Mouse (Mus musculus): ENCODE results near the gene Elf2. TPM values are rescaled to one million over a fixed set of nuclear protein-coding genes. Genes with fewer than 3 reads are reported as not detected.
"Not testable (repeated sequence)": the region's sequence is repeated elsewhere in the genome, so short reads cannot be mapped to it uniquely, and the experiment has no call there.

Elf2 gene
- polyA plus RNA-seq, 1 experiment from 2014 or later = 53.5 TPM

DNA sequence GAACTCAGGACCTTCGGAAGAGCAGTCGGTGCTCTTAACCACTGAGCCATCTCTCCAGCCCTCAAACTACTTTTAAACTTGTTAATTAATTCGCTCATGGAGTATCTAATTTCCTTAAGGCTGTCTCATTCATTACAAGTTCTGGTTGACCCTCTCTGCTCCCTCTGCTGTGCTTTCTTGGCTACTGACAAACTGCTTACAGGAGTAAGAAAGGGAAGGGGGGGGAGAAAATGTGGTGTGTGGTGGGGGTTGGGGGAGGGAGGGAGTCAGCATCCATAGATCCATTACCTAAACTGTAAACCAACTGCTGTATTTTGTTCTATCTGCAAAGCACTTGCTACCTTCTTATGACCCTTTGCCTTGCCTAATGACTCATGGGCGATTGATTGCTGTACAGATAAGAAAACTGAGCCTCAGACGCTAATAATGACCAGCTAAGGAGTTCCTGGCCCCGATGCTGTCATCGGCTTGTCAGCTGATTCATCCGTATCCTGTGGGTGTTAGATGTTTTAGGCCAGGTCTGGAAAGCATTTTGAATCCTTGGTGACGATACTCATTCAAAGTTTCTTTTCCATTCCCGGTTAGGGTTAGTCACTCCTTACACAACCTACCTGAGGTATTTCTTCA, 117.5 kb downstream of the Elf2 start:
- no peak overlapping the region for H3K9ac ChIP-seq (ENCODE audit: low read depth, low read length)
- WGBS = 54% methylated on average over 10 of the region's 10 CpGs
- H3K27me3 ChIP-seq (replicated peaks; ENCODE audit: control insufficient read depth, insufficient read depth, low read length) = no peaks in the 10 kb centered on the region
- H3K9me3 ChIP-seq (ENCODE audit: control insufficient read depth, low read length) = no peaks in the 10 kb centered on the region
- peak overlapping the region; percentile 16; the same call in 1 of the 2 replicates for H3K27ac ChIP-seq (ENCODE audit: low read length)
- no peaks in the 10 kb centered on the region for H3K36me3 ChIP-seq (ENCODE audit: control insufficient read depth, insufficient read depth, low read length)
- H3K4me1 ChIP-seq (ENCODE audit: control insufficient read depth, insufficient read depth, low read length) = peaks cover 9% of the 10 kb centered on the region; the same call in 1 of the 2 replicates
- H3K4me2 ChIP-seq (ENCODE audit: low read depth, low read length) = no peak overlapping the region
- no peak for ATAC-seq
- no peak overlapping the region for H3K4me3 ChIP-seq (ENCODE audit: low read length)

DNA sequence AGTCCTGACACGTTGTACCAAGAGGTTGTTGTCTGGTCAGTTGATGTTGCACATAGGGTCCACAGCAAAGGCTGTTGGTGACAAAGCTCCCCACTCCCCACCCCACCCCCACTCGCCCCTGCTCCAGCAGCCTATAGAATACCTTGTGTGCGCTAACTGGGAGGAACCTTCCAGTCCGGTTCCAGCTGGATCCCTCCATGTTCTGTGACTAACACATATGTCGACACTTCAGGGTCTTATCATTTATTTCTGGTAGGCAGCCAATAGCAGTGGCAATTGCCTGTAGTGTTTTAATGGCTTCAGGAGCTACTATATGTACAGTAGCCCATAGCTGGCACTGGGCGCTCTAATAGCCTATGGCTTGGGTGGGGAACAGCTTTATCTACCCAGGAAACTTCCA, 118.2 kb downstream of the Elf2 start:
- 84% methylated on average over 6 of the region's 6 CpGs for WGBS
- H3K4me1 ChIP-seq (ENCODE audit: control insufficient read depth, insufficient read depth, low read length) = peaks cover 9% of the 10 kb centered on the region; the same call in 1 of the 2 replicates
- no peak overlapping the region for H3K9ac ChIP-seq (ENCODE audit: low read depth, low read length)
- H3K4me3 ChIP-seq (ENCODE audit: low read length) = no peak overlapping the region
- no peaks in the 10 kb centered on the region for H3K36me3 ChIP-seq (ENCODE audit: control insufficient read depth, insufficient read depth, low read length)
- H3K27ac ChIP-seq (ENCODE audit: low read length) = no peak overlapping the region
- no peak for ATAC-seq
- H3K9me3 ChIP-seq (ENCODE audit: control insufficient read depth, low read length) = no peaks in the 10 kb centered on the region
- no peaks in the 10 kb centered on the region for H3K27me3 ChIP-seq (replicated peaks; ENCODE audit: control insufficient read depth, insufficient read depth, low read length)
- H3K4me2 ChIP-seq (ENCODE audit: low read depth, low read length) = no peak overlapping the region

DNA sequence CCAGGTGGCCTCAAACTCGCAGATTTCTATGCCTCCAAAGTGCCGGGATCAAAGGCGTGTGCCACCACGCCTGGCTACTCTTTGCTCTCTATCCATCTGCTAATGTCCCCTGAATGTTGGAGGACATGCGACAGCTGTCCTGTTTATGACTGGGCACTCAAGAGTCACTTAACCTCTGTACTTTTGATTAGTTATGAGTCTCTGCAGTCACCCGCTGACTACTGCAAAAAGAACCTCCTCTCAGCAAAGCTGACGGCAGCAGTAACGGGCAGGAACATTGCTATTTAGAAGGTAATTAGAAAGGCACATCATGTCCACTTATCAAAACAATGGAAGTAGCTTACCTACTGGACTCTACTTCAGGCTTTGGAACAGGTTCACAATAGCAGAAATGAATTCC, 118.6 kb downstream of the Elf2 start:
- no peaks in the 10 kb centered on the region for H3K9me3 ChIP-seq (ENCODE audit: control insufficient read depth, low read length)
- H3K9ac ChIP-seq (ENCODE audit: low read depth, low read length) = no peak overlapping the region
- H3K27ac ChIP-seq (ENCODE audit: low read length) = no peak overlapping the region
- H3K4me1 ChIP-seq (ENCODE audit: control insufficient read depth, insufficient read depth, low read length) = peaks cover 9% of the 10 kb centered on the region; the same call in 1 of the 2 replicates
- H3K27me3 ChIP-seq (replicated peaks; ENCODE audit: control insufficient read depth, insufficient read depth, low read length) = no peaks in the 10 kb centered on the region
- 54% methylated on average over 8 of the region's 8 CpGs for WGBS
- H3K4me2 ChIP-seq (ENCODE audit: low read depth, low read length) = no peak overlapping the region
- H3K4me3 ChIP-seq (ENCODE audit: low read length) = no peak overlapping the region
- H3K36me3 ChIP-seq (ENCODE audit: control insufficient read depth, insufficient read depth, low read length) = no peaks in the 10 kb centered on the region
- no peak for ATAC-seq

DNA sequence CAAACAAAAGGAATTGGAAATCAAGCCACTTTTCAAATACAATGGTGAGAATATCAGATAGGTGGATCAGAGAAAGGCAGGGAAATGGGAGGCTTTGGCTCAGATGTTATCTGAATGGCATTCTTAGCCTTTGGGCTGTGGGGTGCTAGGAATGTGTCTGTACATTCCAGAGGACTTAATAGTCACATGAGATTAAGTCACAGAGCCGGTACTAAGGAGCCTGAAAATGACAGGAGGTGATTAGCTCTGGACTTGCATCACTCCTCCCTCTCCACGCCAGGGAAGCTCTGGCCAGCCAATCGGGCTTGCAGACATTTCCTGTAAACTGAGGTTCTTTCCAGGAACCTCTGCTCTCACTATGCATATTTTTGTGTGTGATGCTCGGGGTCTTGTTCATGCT, 119.6 kb downstream of the Elf2 start:
- Histone ChIP-seq H3K4me2 (ENCODE audit: low read depth, low read length) (no peak overlapping the region), H3K36me3 (ENCODE audit: control insufficient read depth, insufficient read depth, low read length) (no peaks in the 10 kb centered on the region), H3K9ac (ENCODE audit: low read depth, low read length) (no peak overlapping the region), H3K27me3 (replicated peaks; ENCODE audit: control insufficient read depth, insufficient read depth, low read length) (no peaks in the 10 kb centered on the region), H3K4me3 (ENCODE audit: low read length) (no peak overlapping the region), H3K9me3 (ENCODE audit: control insufficient read depth, low read length) (no peaks in the 10 kb centered on the region), H3K27ac (ENCODE audit: low read length) (no peak overlapping the region), H3K4me1 (ENCODE audit: control insufficient read depth, insufficient read depth, low read length) (0 out of 2 replicates have a peak, but pooled peaks cover 2% of the 10 kb centered on the region)
- 48% methylated on average over 4 of the region's 4 CpGs for WGBS
- no peak for ATAC-seq

DNA sequence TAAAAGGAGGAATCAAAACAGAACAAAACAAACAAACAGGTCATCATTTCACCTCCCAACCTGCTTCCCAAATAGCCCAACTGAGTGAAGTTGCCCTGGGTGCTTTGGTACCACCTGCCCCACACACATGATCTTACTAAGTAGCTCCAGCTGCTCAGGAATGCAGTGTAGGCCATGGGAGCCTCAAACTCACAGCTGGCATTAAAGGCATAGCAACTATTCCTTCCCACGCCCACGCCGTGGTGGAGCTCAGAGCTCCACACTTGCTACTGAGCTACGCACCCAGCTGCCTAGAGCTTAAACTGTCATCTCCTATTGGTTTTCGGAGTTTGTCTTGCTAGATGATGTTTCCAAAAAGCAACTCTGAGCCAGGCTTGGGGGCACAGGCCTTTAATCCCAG, 121.2 kb downstream of the Elf2 start:
- 94% methylated on average over 5 of the region's 5 CpGs for WGBS
- ATAC-seq = no peak
- H3K9me3 ChIP-seq (ENCODE audit: control insufficient read depth, low read length) = no peaks in the 10 kb centered on the region

DNA sequence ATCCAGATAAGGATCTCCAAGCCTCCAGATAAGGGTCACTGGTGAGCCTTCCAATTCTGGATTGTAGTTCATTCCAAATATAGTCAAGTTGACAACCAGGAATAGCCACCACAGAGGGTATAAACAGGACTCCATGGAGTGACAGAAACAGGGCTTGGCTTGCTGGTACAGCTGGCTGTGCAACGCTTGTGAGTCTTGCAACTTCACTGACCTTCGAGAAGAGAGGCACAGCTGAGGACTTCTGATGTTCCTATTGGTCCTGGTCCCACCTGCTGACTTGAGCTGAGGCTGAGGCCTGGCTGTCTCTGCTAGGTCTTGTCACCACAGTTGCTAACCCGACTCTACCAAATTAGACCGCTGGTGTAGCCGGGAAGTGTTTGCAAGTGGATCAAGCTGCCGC, 122.1 kb downstream of the Elf2 start:
- H3K9me3 ChIP-seq (ENCODE audit: control insufficient read depth, low read length); H3K36me3 ChIP-seq (ENCODE audit: control insufficient read depth, insufficient read depth, low read length); H3K9ac ChIP-seq (ENCODE audit: low read depth, low read length); ATAC-seq; H3K4me2 ChIP-seq (ENCODE audit: low read depth, low read length); H3K27me3 ChIP-seq (replicated peaks; ENCODE audit: control insufficient read depth, insufficient read depth, low read length); H3K27ac ChIP-seq (ENCODE audit: low read length); H3K4me1 ChIP-seq (ENCODE audit: control insufficient read depth, insufficient read depth, low read length); H3K4me3 ChIP-seq (ENCODE audit: low read length): not testable (repeated sequence)
- 88% methylated on average over 6 of the region's 6 CpGs for WGBS

More for the DNA sequence above, 121.2 kb downstream of the Elf2 start:
- Histone ChIP-seq H3K27ac (ENCODE audit: low read length) (no peak overlapping the region), H3K27me3 (replicated peaks; ENCODE audit: control insufficient read depth, insufficient read depth, low read length) (no peaks in the 10 kb centered on the region), H3K36me3 (ENCODE audit: control insufficient read depth, insufficient read depth, low read length) (no peaks in the 10 kb centered on the region), H3K4me1 (ENCODE audit: control insufficient read depth, insufficient read depth, low read length) (0 out of 2 replicates have a peak, but pooled peaks cover 2% of the 10 kb centered on the region), H3K9ac (ENCODE audit: low read depth, low read length) (no peak overlapping the region), H3K4me2 (ENCODE audit: low read depth, low read length) (no peak overlapping the region), H3K4me3 (ENCODE audit: low read length) (no peak overlapping the region)

DNA sequence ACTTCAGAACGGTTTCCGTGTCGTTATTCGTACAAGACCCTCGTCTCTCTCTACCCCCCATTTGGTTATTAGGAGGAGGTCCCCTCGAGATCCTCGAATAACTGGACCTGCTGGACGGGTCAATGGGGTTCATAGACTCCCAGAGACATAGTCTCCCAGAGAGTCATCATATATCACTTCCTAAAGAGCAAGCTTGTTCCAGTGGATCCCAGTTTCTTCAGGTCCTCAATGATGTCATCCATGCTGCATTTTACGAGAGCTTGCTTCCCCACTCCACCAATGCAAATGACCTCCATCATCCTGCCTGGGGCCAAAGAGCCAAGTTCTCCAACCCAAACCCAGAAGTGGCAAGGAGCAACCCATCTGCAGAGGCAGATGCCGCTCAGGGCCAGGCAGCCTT, 124.1 kb downstream of the Elf2 start:
- H3K9ac ChIP-seq (ENCODE audit: low read depth, low read length); H3K27ac ChIP-seq (ENCODE audit: low read length); H3K4me3 ChIP-seq (ENCODE audit: low read length); ATAC-seq; H3K4me2 ChIP-seq (ENCODE audit: low read depth, low read length); H3K27me3 ChIP-seq (replicated peaks; ENCODE audit: control insufficient read depth, insufficient read depth, low read length); H3K9me3 ChIP-seq (ENCODE audit: control insufficient read depth, low read length); H3K4me1 ChIP-seq (ENCODE audit: control insufficient read depth, insufficient read depth, low read length); H3K36me3 ChIP-seq (ENCODE audit: control insufficient read depth, insufficient read depth, low read length): not testable (repeated sequence)
- WGBS = 83% methylated on average over 5 of the region's 10 CpGs

DNA sequence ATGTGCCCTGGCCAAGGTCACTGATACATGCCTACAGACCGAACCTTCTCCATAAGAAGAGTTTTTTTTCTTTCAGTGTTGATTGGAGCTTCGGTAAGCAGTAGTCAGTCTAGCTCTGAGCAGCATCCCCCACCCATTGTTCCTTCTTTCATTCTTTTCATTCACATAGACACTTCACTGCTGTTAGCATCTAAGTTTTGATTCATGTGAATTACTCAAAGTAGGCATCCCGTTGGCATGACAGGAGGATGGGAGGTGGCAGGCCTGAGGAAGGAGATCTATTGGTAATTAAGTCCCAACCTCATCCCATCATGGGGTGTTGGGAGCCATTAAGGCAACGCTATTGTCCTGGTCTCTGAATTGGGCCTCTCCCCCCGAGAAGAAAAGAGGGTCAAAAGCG, 124.8 kb downstream of the Elf2 start:
- Histone ChIP-seq H3K36me3 (ENCODE audit: control insufficient read depth, insufficient read depth, low read length) (no peaks in the 10 kb centered on the region), H3K4me3 (ENCODE audit: low read length) (no peak overlapping the region), H3K4me1 (ENCODE audit: control insufficient read depth, insufficient read depth, low read length) (no peaks in the 10 kb centered on the region), H3K27me3 (replicated peaks; ENCODE audit: control insufficient read depth, insufficient read depth, low read length) (no peaks in the 10 kb centered on the region), H3K9ac (ENCODE audit: low read depth, low read length) (no peak overlapping the region), H3K9me3 (ENCODE audit: control insufficient read depth, low read length) (no peaks in the 10 kb centered on the region), H3K4me2 (ENCODE audit: low read depth, low read length) (no peak overlapping the region), H3K27ac (ENCODE audit: low read length) (no peak overlapping the region)
- WGBS = 90% methylated on average over 6 of the region's 6 CpGs
- ATAC-seq = no peak

DNA sequence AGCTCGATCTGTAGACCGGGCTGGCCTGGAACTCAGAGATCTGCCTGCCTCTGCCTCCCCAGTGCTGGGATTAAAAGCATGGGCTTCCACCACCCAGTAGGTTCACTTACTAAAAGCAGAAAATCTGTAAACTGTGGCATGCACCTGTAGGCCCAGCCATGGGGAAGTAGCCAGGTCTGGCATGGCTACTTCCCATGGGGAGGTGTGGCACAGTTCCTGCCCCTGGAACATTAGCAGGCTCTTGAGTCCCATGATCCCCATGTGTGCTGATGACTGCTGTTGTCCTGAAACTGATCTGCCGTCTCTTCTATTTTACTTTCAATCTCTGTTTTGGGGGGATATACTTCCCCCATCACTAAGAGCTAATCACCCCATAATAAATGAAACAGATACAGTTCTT, 127.4 kb downstream of the Elf2 start:
- H3K27me3 ChIP-seq (replicated peaks; ENCODE audit: control insufficient read depth, insufficient read depth, low read length) = no peaks in the 10 kb centered on the region
- no peak overlapping the region for H3K27ac ChIP-seq (ENCODE audit: low read length)
- H3K4me1 ChIP-seq (ENCODE audit: control insufficient read depth, insufficient read depth, low read length) = no peaks in the 10 kb centered on the region
- no peak overlapping the region for H3K4me2 ChIP-seq (ENCODE audit: low read depth, low read length)
- H3K9me3 ChIP-seq (ENCODE audit: control insufficient read depth, low read length) = no peaks in the 10 kb centered on the region
- H3K4me3 ChIP-seq (ENCODE audit: low read length) = no peak overlapping the region
- H3K36me3 ChIP-seq (ENCODE audit: control insufficient read depth, insufficient read depth, low read length) = no peaks in the 10 kb centered on the region
- 97% methylated on average over 3 of the region's 3 CpGs for WGBS
- ATAC-seq = no peak
- H3K9ac ChIP-seq (ENCODE audit: low read depth, low read length) = no peak overlapping the region

DNA sequence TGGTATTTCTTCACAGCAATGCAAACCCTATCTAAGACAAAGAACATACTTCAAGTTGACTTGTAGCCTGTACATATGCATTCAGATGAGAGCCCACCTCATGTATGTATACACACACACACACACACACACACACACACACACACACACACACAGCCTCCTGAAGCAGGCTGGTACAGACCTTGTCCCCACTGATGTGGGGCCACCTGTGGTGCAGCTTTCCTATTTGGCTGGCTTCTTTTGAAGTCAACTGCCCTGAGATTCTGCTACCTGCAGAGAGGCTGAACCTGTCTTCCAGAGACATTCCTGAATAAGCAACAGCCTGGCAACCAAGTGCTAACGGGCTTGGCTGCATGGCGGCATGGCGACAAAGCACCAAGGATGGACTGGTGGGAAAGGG, 130.0 kb downstream of the Elf2 start:
- Histone ChIP-seq H3K27me3 (replicated peaks; ENCODE audit: control insufficient read depth, insufficient read depth, low read length) (no peaks in the 10 kb centered on the region), H3K4me3 (ENCODE audit: low read length) (no peak overlapping the region), H3K4me1 (ENCODE audit: control insufficient read depth, insufficient read depth, low read length) (no peaks in the 10 kb centered on the region), H3K36me3 (ENCODE audit: control insufficient read depth, insufficient read depth, low read length) (no peaks in the 10 kb centered on the region), H3K9me3 (ENCODE audit: control insufficient read depth, low read length) (no peaks in the 10 kb centered on the region), H3K27ac (ENCODE audit: low read length) (no peak overlapping the region), H3K4me2 (ENCODE audit: low read depth, low read length) (no peak overlapping the region), H3K9ac (ENCODE audit: low read depth, low read length) (no peak overlapping the region)
- ATAC-seq = no peak
- WGBS = 94% methylated on average over 3 of the region's 3 CpGs

Data from intestine, embryonic 16.5 days (tissue).